Mouse (Mus musculus) CH12.LX (cell line): ENCODE measurements at regions not wholly inside any gene's neighbourhood (a gene's known extent, or its start where the extent isn't known, plus 50 kb on each side); places are given as distances from the start of the nearest gene placed in this dataset.

ENCODE experiments used
- DNase-seq: peaks from one replicate; pipeline ENCODE4 v3.0.0-alpha.2; 2013; ENCODE audit errors: extremely low read depth
- H3K27ac ChIP-seq: 2 replicates; pipeline ENCODE4 v1.5.1; 2012; ENCODE audit warnings: low read depth, mild to moderate bottlenecking, control low read depth, moderate library complexity; ENCODE audit not compliant: insufficient read depth
- H3K27me3 ChIP-seq: replicated peaks from 2 replicates; pipeline ENCODE3; 2012; ENCODE audit warnings: inconsistent platforms
- H3K36me3 ChIP-seq, 2 experiments: replicated peaks in 1 of 2; 2 replicates each; pipeline versions ENCODE3 to v1.6.1; 2012; ENCODE audit warnings: inconsistent platforms in 1 of 2, low read length in 1 of 2, mild to moderate bottlenecking in 1 of 2, mixed read lengths in 1 of 2, moderate library complexity in 1 of 2; ENCODE audit not compliant: control insufficient read depth in 1 of 2, insufficient read depth in 1 of 2
- H3K4me1 ChIP-seq, 2 experiments: 2 replicates each; pipeline ENCODE4 v1.6.1; 2012; ENCODE audit warnings: inconsistent platforms in 1 of 2, moderate library complexity in 1 of 2; ENCODE audit not compliant: insufficient read depth in 2 of 2, control insufficient read depth in 1 of 2
- H3K4me2 ChIP-seq: 2 replicates; pipeline ENCODE4 v1.6.1; 2012; ENCODE audit warnings: low read depth, mild to moderate bottlenecking, control low read depth; ENCODE audit not compliant: poor library complexity, insufficient read depth, severe bottlenecking
- H3K4me3 ChIP-seq, 3 experiments: fragments of 150-350 bp in 1 of 3; sonication (generic) in 1 of 3; replicated peaks in 1 of 3; 2 replicates each; pipeline versions ENCODE3 to v1.5.1; 2011 to 2012; ENCODE audit warnings: low read depth in 2 of 3, low read length in 2 of 3, mild to moderate bottlenecking in 2 of 3, moderate library complexity in 2 of 3, control low read depth in 1 of 3, improper control_type of control experiment in 1 of 3, inconsistent platforms in 1 of 3, mixed read lengths in 1 of 3; ENCODE audit not compliant: poor library complexity in 1 of 3
- H3K79me2 ChIP-seq: replicated peaks from 2 replicates; pipeline ENCODE4 v1.6.1; 2012; ENCODE audit warnings: mild to moderate bottlenecking, moderate library complexity; ENCODE audit not compliant: control insufficient read depth, poor library complexity, insufficient read depth, severe bottlenecking; ENCODE audit errors: extremely low read depth
- H3K9ac ChIP-seq: 2 replicates; pipeline ENCODE4 v1.6.1; 2012; ENCODE audit warnings: low read depth, mild to moderate bottlenecking, control low read depth, moderate library complexity; ENCODE audit not compliant: insufficient read depth
- H3K9me3 ChIP-seq: replicated peaks from 2 replicates; pipeline ENCODE3; 2012; ENCODE audit warnings: low read length, inconsistent platforms, mixed read lengths
- CHD1 ChIP-seq: IDR thresholded peaks from 2 replicates; pipeline ENCODE4 v1.6.1; 2012; ENCODE audit warnings: low read depth, low read length, improper control_type of control experiment, inconsistent platforms
- CHD2 ChIP-seq: IDR thresholded peaks from 2 replicates; pipeline ENCODE4 v1.6.1; 2011; ENCODE audit warnings: low read length, improper control_type of control experiment
- EP300 ChIP-seq: IDR thresholded peaks from 2 replicates; pipeline ENCODE4 v1.6.1; 2011; ENCODE audit warnings: low read length, improper control_type of control experiment
- ETS1 ChIP-seq: conservative IDR thresholded peaks from 2 replicates; pipeline ENCODE4 v1.6.1; 2012; ENCODE audit warnings: low read depth, mild to moderate bottlenecking, inconsistent platforms, low read length, improper control_type of control experiment, moderate library complexity
- GABPA ChIP-seq: IDR thresholded peaks from 2 replicates; pipeline ENCODE4 v1.6.1; 2012; ENCODE audit warnings: low read depth, low read length, improper control_type of control experiment, inconsistent platforms; ENCODE audit not compliant: insufficient replicate concordance
- JUND ChIP-seq: conservative IDR thresholded peaks from 2 replicates; pipeline ENCODE4 v1.6.1; 2011; ENCODE audit warnings: low read depth, low read length, improper control_type of control experiment
- KAT2A ChIP-seq: IDR thresholded peaks from 2 replicates; pipeline ENCODE4 v1.6.1; 2012; ENCODE audit warnings: low read length, improper control_type of control experiment, inconsistent platforms; ENCODE audit not compliant: insufficient replicate concordance
- MAZ ChIP-seq: IDR thresholded peaks from 2 replicates; pipeline ENCODE4 v1.6.1; 2012; ENCODE audit warnings: low read depth, mild to moderate bottlenecking, inconsistent platforms, low read length, improper control_type of control experiment, moderate library complexity
- MYC ChIP-seq: IDR thresholded peaks from 2 replicates; pipeline ENCODE4 v1.6.1; 2011; ENCODE audit warnings: low read depth, mild to moderate bottlenecking, improper control_type of control experiment, low read length
- NELFE ChIP-seq: IDR thresholded peaks from 2 replicates; pipeline ENCODE4 v1.6.1; 2011; ENCODE audit warnings: low read depth, low read length, improper control_type of control experiment
- NRF1 ChIP-seq: IDR thresholded peaks from 2 replicates; pipeline ENCODE4 v1.6.1; 2014; ENCODE audit warnings: low read depth, mild to moderate bottlenecking, inconsistent platforms, low read length, improper control_type of control experiment, moderate library complexity
- RAD21 ChIP-seq: IDR thresholded peaks from 2 replicates; pipeline ENCODE4 v1.6.1; 2011; ENCODE audit warnings: low read depth, mild to moderate bottlenecking, low read length, improper control_type of control experiment, moderate library complexity
- RCOR1 ChIP-seq: conservative IDR thresholded peaks from 2 replicates; pipeline ENCODE4 v1.6.1; 2012; ENCODE audit warnings: low read depth, mild to moderate bottlenecking, inconsistent platforms, low read length, improper control_type of control experiment
- TBP ChIP-seq: conservative IDR thresholded peaks from 2 replicates; pipeline ENCODE4 v1.6.1; 2011; ENCODE audit warnings: low read depth, low read length, improper control_type of control experiment
- USF1 ChIP-seq: IDR thresholded peaks from 2 replicates; pipeline ENCODE4 v1.6.1; 2014; ENCODE audit warnings: low read depth, mild to moderate bottlenecking, inconsistent platforms, low read length, improper control_type of control experiment
- USF2 ChIP-seq: conservative IDR thresholded peaks from 2 replicates; pipeline ENCODE4 v1.6.1; 2011; ENCODE audit warnings: low read depth, low read length, improper control_type of control experiment
- dilution Hi-C: fragments of 300-500 bp; cut with MboI; formaldehyde crosslinking; loops from 2 replicates; pipeline ENCODE4 v1.14.3; 2020; ENCODE audit warnings: low sequenced_read_pairs; ENCODE audit not compliant: extremely low pct_unique_long_range_greater_than_20kb, extremely low pct_ligation_motif_present
- in situ Hi-C: fragments of 300-500 bp; cut with MboI; formaldehyde crosslinking; loops from 3 replicates; pipeline ENCODE4 v1.14.3; 2019; ENCODE audit warnings: low sequenced_read_pairs, low pct_ligation_motif_present, low pct_unique_long_range_greater_than_20kb, mixed read lengths

DNA sequence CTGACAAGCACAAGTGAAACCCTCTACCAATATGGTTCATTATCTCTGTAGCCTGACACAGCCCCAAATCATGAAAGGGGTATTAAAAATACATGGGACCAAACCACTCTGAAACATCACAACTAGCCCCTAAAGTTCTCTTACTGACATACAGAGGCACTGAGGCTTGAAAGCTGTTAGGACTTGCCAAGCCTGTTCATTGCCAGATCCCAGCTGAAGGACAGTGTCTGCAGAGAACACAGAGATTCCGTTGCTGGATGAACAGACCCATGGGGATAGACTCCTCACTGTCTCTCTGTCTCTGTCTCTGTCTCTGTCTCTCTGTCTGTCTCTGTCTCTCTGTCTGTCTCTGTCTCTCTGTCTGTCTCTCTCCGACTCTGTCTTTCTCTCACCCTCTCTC is 382.5 kb upstream of the Rack1 start:
- Histone ChIP-seq H3K9me3 (no peaks in the 10 kb centered on the region), H3K4me3 (no peak overlapping the region), H3K9ac (no peak overlapping the region), H3K4me1 (peaks cover 0 to 7% of the 10 kb centered on the region in 2 experiments; a peak in 1 of 4 replicates)
- dilution Hi-C loops: no loop called here
- DNase-seq: no peak
- TF ChIP-seq GABPA (no peak), USF2 (no peak)
- TF ChIP-seq, all 38 proteins: peak for 0
- H3K27me3 ChIP-seq: peaks cover 12% of the 10 kb centered on the region
- no peak overlapping the region for H3K4me2 ChIP-seq
- in situ Hi-C loops: no loop called here
- H3K79me2 ChIP-seq: no peaks in the 10 kb centered on the region
- H3K27ac ChIP-seq: no peak overlapping the region
- no peaks in the 10 kb centered on the region for H3K36me3 ChIP-seq

GRCm38 (mm10) chr11:48398032-48398431 is 402.1 kb upstream of the Rack1 start:
- DNase-seq: no peak
- in situ Hi-C loops (no loop called here), dilution Hi-C loops (no loop called here)
- no peaks in the 10 kb centered on the region for H3K36me3 ChIP-seq
- peaks cover 3% of the 10 kb centered on the region for H3K27me3 ChIP-seq
- H3K9me3 ChIP-seq: no peaks in the 10 kb centered on the region
- H3K4me3 ChIP-seq: no peak overlapping the region
- H3K4me2 ChIP-seq: no peak overlapping the region
- no peak overlapping the region for H3K9ac ChIP-seq
- no peak for TF ChIP-seq USF1
- TF ChIP-seq TBP: no peak
- TF ChIP-seq NELFE: no peak
- no peak for TF ChIP-seq RCOR1
- TF ChIP-seq GABPA: no peak
- no peak for TF ChIP-seq ETS1
- no peak for TF ChIP-seq MYC
- TF ChIP-seq NRF1: no peak
- TF ChIP-seq CHD2: no peak
- no peak for TF ChIP-seq RAD21
- TF ChIP-seq CHD1: no peak
- TF ChIP-seq MAZ: no peak
- TF ChIP-seq EP300: no peak
- TF ChIP-seq KAT2A: no peak
- TF ChIP-seq JUND: no peak
- no peak overlapping the region for H3K27ac ChIP-seq
- H3K4me1 ChIP-seq: no peaks in the 10 kb centered on the region
- H3K79me2 ChIP-seq: no peaks in the 10 kb centered on the region
